Mouse (Mus musculus): ENCODE measurements around the gene Gba. TPM values are rescaled to one million over a fixed set of nuclear protein-coding genes. Genes with fewer than 3 reads are reported as not detected.
"Not testable (repeated sequence)": the region's sequence is repeated elsewhere in the genome, so short reads cannot be mapped to it uniquely, and the experiment has no call there.

Gene Gba
- polyA plus RNA-seq, 1 experiment from 2014 or later = 42.7 TPM

DNA sequence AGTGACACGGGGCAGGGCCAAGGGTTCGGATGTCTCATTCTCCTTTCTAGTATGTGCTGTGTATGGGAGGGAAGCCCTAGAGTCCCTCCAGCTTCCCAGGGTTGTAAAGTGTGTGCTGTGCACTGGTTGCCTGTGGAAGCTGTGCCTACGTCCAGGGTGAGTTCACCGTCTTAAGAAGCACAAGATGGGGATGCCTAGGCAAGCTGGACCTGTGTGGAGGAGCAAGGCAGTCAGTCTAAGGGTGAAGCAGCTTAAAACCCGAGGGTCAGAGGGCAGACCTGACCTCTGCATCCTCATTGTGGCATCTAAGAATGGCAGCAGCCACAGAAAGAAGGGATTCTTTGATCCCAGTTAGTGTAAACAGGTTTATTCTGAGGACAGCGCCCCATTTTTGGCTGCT, 6.0 kb downstream of the Gba start:
- Histone ChIP-seq H3K9ac (replicated peaks) (no peak overlapping the region), H3K27ac (replicated peaks) (no peak overlapping the region), H3K27me3 (no peaks in the 10 kb centered on the region), H3K9me3 (no peaks in the 10 kb centered on the region), H3K4me2 (replicated peaks) (no peak overlapping the region), H3K36me3 (peaks cover 59% of the 10 kb centered on the region), H3K4me3 (no peak overlapping the region), H3K4me1 (peaks cover 13% of the 10 kb centered on the region)
- ATAC-seq (replicated peaks) = no peak
- WGBS = 90% methylated on average over 6 of the region's 6 CpGs

DNA sequence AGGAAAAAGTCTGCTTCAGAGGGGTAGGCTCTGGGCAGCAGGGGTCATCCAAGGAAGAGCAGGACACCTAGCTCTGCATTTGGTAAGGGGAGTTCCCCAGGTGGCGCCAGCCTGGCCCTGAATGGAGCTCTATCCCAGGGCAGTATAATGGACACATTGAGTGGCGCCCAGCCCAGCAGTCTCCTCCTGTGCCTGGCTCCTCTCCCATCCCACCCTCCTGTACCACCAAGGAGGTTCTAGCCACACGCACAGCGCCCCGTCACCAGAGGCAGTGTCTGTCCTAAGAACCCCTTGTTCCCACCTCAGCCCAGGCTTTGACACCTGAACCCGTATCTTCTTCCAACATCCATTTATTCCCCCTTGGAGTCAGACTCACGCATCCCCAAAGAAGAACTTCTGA, 7.0 kb downstream of the Gba start:
- Histone ChIP-seq H3K27ac (replicated peaks) (no peak overlapping the region), H3K9me3 (no peaks in the 10 kb centered on the region), H3K9ac (replicated peaks) (no peak overlapping the region), H3K27me3 (no peaks in the 10 kb centered on the region), H3K4me1 (peaks cover 17% of the 10 kb centered on the region), H3K4me2 (replicated peaks) (no peak overlapping the region), H3K36me3 (peaks cover 52% of the 10 kb centered on the region), H3K4me3 (no peak overlapping the region)
- WGBS = 85% methylated on average over 7 of the region's 7 CpGs
- no peak for ATAC-seq (replicated peaks)

DNA sequence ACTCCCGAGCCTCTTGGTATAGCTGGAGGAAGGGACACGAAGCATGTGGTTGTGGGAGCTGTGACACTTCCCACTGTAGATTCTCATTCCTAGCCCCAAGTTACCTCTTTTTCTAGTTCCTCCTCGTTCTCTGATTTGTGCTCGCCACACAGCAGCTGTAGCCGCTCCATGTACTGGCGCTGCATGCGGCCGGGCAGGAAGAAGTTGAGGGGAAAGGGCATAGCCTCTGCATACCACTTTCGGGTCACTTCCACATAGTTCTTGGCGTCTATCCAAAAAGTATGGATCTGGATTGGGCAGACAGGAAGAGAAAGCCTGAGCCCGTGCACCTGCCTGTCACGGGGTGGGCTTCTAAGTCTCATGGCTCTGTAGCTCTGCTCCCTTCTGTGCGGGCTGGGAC, 7.4 kb downstream of the Gba start:
- Histone ChIP-seq H3K4me1 (peaks cover 21% of the 10 kb centered on the region), H3K9ac (replicated peaks) (no peak overlapping the region), H3K36me3 (peaks cover 50% of the 10 kb centered on the region), H3K4me2 (replicated peaks) (no peak overlapping the region), H3K9me3 (no peaks in the 10 kb centered on the region), H3K4me3 (no peak overlapping the region), H3K27ac (replicated peaks) (no peak overlapping the region), H3K27me3 (no peaks in the 10 kb centered on the region)
- 88% methylated on average over 13 of the region's 13 CpGs for WGBS
- ATAC-seq (replicated peaks) = no peak

DNA sequence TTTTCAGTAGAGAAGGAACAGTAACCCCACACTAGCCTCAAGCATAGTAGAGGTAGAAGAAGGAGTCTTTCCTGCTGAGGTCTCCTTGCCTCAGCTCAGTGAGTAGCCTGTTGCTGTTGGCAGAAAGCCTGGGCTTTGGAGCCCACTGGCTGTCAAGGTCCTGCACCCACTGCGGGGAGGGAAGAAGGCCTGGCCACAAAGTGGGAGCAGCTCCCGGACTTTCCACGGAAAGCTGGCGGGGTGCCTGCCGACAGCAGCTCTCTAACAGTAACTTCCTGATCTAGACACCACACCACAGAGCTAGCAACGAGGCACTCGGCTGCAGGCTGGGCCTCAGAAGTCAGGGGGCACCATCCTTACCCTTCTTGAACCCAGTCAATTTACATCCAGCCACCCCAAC, 8.0 kb downstream of the Gba start:
- H3K27ac ChIP-seq (replicated peaks) = no peak overlapping the region
- H3K4me2 ChIP-seq (replicated peaks) = no peak overlapping the region
- H3K36me3 ChIP-seq = peaks cover 44% of the 10 kb centered on the region
- no peak overlapping the region for H3K9ac ChIP-seq (replicated peaks)
- 81% methylated on average over 7 of the region's 7 CpGs for WGBS
- H3K27me3 ChIP-seq = no peaks in the 10 kb centered on the region
- ATAC-seq (replicated peaks) = no peak
- no peak overlapping the region for H3K4me3 ChIP-seq
- H3K4me1 ChIP-seq = peaks cover 27% of the 10 kb centered on the region
- no peaks in the 10 kb centered on the region for H3K9me3 ChIP-seq

DNA sequence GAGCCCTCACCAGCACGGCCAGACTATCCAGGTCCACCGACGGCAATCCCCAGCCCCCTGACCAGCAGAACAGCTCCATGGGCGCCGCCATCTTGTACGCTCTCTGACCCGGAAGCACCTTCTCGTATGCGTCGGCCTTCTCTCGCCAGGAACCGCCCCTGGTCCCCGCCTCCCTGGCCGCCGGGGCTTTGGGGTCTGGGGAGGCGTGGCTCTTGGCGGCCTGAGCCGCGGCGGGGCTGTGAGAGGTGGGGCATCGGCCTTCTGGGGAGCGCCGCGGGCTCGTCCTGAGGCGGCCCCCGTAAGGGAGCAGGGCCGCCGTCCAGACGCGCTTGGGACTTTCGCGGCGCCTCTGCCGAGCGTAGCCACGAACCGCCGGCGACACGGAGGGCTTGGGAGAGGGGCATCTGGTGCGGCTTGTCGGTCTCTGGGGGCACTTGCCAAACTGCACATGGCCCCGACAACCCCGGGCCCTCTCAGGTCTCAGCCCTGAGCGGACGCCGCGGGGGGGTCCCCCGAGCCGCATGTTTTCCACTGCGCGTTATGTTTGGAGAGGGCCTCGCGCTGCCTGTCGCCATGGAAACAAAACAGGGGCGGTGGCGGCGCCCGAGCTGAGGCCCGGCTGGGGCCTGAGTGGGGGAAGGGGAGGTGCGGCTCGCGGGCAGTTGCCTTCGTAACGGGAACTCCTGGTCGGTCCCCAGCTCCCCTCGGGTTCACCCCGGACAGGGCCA, 11.2 kb downstream of the Gba start:
- H3K9ac ChIP-seq (replicated peaks) = peak overlapping the region; percentile 79
- peaks cover 15% of the 10 kb centered on the region for H3K36me3 ChIP-seq
- peak; percentile 85 for ATAC-seq (replicated peaks)
- H3K27ac ChIP-seq (replicated peaks) = peak overlapping the region; percentile 98
- H3K4me1 ChIP-seq = peaks cover 39% of the 10 kb centered on the region
- no peaks in the 10 kb centered on the region for H3K9me3 ChIP-seq
- peak overlapping the region; percentile 94 for H3K4me2 ChIP-seq (replicated peaks)
- H3K4me3 ChIP-seq = peak overlapping the region; percentile 80
- no peaks in the 10 kb centered on the region for H3K27me3 ChIP-seq
- under 1% methylated on average over 67 of the region's 69 CpGs for WGBS

DNA sequence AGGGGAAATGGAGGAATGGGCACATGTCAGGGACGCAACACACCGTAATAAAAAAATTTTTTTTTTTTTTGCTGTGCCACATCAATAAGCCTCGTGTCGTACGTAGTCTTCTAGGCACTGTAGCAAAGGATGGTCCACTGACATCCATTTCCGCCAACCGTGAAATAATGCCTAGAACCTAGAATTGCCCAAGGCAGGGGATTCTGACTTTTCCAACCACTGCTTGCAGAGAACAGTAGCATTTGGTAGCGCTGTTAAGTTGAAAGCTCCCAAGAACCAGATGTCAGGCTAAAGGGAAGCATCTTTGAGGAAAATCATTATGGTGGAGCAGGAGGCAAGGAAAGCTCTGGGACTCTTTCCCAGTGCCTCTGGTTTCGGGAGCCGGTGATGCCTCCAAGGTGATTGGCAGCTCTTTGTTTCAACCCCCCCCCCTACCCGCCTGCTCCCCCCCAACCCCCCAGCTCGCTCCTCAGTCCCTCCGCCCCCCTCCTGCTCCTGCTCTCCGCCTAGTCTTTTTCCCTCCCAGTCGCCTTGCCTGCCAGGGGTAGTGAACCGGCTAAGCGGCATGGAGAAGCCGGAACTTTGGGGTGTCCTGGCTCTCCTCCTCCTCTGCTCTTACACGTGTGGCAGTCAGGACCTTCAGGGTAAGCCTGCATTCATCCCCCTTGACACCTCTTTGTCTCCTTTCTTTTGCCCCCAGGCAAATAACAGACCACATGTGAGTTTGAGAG, 12.1 kb downstream of the Gba start, which contains the start of gene Thbs3:
Thbs3 (plus strand) TSS at position 500 of the 731 bp plus-strand sequence.
- H3K9ac ChIP-seq (replicated peaks) = peak within 1 kb of the TSS; percentile 79

DNA sequence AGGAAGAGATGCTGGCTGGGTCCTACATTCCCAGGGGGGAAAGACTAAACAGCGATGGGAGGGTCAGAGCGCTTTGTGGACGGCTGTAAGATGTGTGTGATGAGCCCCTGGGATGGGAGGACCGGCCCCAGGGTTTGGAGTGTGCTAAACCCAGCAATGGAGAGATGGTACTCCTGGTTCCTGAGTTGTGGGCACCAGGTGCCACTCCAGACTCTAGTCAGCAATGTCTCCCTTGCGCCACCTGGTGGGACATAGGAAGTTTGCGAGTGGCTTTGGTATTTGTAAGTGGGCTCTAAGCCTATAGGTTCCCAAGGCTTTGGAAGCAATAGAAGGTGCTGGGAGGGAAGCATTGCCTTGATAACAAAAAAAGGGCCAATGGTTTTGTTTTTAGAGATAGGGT, 13.1 kb downstream of the Gba start:
- H3K4me1 ChIP-seq = peaks cover 39% of the 10 kb centered on the region
- H3K27me3 ChIP-seq = no peaks in the 10 kb centered on the region
- ATAC-seq (replicated peaks) = peak; percentile 35
- peaks cover under 1% of the 10 kb centered on the region; the same call in 1 of the 2 replicates for H3K36me3 ChIP-seq
- 1% methylated on average over 6 of the region's 6 CpGs for WGBS
- peak overlapping the region; percentile 79 for H3K9ac ChIP-seq (replicated peaks)
- peak overlapping the region; percentile 94 for H3K4me2 ChIP-seq (replicated peaks)
- H3K27ac ChIP-seq (replicated peaks) = peak overlapping the region; percentile 98
- H3K4me3 ChIP-seq = peak overlapping the region; percentile 80
- H3K9me3 ChIP-seq = no peaks in the 10 kb centered on the region

More for the DNA sequence above, 12.1 kb downstream of the Gba start, which contains the start of gene Thbs3:
- Histone ChIP-seq H3K4me2 (replicated peaks) (peak within 1 kb of the TSS; percentile 94), H3K27me3 (no peaks in the 10 kb centered on the region), H3K4me3 (peak within 1 kb of the TSS; percentile 80), H3K27ac (replicated peaks) (peak within 1 kb of the TSS; percentile 98), H3K4me1 (peaks cover 39% of the 10 kb centered on the region), H3K9me3 (no peaks in the 10 kb centered on the region), H3K36me3 (peaks cover 6% of the 10 kb centered on the region)
- WGBS = under 1% methylated on average over 18 of the region's 19 CpGs
- ATAC-seq (replicated peaks) = peak; percentile 2; the same call in 1 of the 2 replicates

DNA sequence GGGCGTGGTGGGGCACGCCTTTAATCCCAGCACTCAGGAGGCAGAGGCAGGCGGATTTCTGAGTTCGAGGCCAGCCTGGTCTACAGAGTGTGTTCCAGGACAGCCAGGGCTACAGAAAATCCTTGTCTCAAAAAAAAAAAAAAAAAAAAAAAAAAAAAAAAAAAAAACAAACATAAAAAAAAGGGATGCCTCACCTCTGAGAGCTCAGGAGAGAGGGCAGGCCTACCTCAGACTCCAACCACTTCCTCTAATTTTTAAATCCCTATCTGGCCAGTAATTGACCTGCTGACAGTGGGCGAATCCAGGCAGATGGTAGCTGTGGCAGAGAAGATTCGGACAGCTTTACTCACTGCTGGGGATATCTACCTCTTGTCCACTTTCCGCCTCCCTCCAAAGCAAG, 13.7 kb downstream of the Gba start:
- H3K9ac ChIP-seq (replicated peaks); ATAC-seq (replicated peaks); H3K27ac ChIP-seq (replicated peaks); H3K9me3 ChIP-seq; H3K27me3 ChIP-seq; H3K4me3 ChIP-seq; H3K36me3 ChIP-seq: not testable (repeated sequence)
- 67% methylated on average over 7 of the region's 7 CpGs for WGBS
- Histone ChIP-seq H3K4me2 (replicated peaks) (0 out of 2 replicates have a peak overlapping the region, but pooled peaks have one; percentile 94), H3K4me1 (peaks cover 39% of the 10 kb centered on the region)

DNA sequence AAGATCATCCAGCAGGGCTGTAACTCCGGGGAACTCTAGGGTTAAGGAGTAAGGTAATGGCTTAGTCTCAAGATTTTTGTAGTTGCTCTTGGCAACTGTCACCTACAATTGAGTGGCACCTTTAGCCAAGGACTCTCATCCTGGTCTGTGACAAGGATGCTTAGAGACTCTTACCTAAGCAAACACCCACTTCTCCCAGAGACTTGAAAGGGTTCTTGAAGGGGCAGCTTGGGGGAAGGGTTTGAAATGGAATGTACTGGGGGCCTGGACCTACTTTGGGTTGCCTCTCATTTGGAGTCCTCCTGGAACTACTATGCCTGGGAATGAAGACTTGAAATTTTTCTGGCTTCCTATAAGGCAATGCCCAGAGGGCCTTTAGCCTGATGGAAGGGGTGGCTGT, 15.5 kb downstream of the Gba start:
- H3K27ac ChIP-seq (replicated peaks) = no peak overlapping the region
- no peak overlapping the region for H3K9ac ChIP-seq (replicated peaks)
- WGBS = 71% methylated on average over 1 of the region's 1 CpGs
- H3K4me3 ChIP-seq = no peak overlapping the region
- H3K36me3 ChIP-seq = peaks cover 3% of the 10 kb centered on the region
- no peaks in the 10 kb centered on the region for H3K9me3 ChIP-seq
- peaks cover 33% of the 10 kb centered on the region for H3K4me1 ChIP-seq
- H3K4me2 ChIP-seq (replicated peaks) = no peak overlapping the region
- ATAC-seq (replicated peaks) = no peak
- H3K27me3 ChIP-seq = no peaks in the 10 kb centered on the region

DNA sequence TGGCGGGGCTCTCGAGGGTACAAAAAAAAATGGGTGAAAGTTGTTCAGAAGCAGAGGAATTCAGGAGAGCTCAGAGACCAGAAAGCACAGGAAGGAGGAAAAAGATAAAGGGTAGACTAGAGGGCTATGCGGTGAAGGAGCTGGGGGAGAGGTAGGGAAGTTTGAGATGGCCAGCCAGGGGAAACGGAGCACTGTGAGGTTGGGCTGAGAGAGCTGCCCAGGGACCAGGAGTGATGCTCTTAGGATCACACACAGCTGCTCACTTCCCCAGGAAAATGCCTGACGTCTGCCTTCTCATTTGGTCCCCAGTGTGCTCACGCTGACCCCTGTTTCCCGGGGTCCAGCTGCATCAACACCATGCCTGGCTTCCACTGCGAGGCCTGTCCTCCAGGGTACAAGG, 16.8 kb downstream of the Gba start:
- no peak for ATAC-seq (replicated peaks)
- no peaks in the 10 kb centered on the region for H3K9me3 ChIP-seq
- no peak overlapping the region for H3K4me3 ChIP-seq
- no peak overlapping the region for H3K9ac ChIP-seq (replicated peaks)
- peak overlapping the region; percentile 39; the same call in 1 of the 2 replicates for H3K27ac ChIP-seq (replicated peaks)
- H3K36me3 ChIP-seq = peaks cover 3% of the 10 kb centered on the region
- no peak overlapping the region for H3K4me2 ChIP-seq (replicated peaks)
- 47% methylated on average over 8 of the region's 8 CpGs for WGBS
- peaks cover 42% of the 10 kb centered on the region for H3K4me1 ChIP-seq
- H3K27me3 ChIP-seq = no peaks in the 10 kb centered on the region

DNA sequence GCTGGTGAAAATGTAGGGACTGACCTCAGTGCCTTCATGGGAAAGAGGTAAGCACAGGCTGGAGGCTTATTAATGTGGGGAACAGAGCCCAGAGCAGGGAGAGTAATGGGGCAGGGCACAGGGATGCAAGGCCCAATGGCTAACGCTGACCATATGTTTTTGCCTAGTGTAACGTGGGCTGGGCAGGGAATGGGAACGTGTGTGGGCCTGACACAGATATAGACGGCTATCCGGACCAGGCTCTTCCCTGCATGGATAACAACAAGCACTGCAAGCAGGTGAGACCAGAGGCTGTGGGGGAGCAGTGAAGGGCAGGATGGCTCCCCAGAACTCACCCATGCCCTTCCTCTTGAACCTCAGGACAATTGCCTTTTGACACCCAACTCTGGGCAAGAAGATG, 18.4 kb downstream of the Gba start:
- Histone ChIP-seq H3K27ac (replicated peaks) (peak overlapping the region; percentile 27), H3K4me1 (peaks cover 42% of the 10 kb centered on the region), H3K4me3 (no peak overlapping the region), H3K36me3 (peaks cover 3% of the 10 kb centered on the region), H3K9ac (replicated peaks) (no peak overlapping the region), H3K27me3 (no peaks in the 10 kb centered on the region), H3K9me3 (no peaks in the 10 kb centered on the region), H3K4me2 (replicated peaks) (no peak overlapping the region)
- WGBS = 47% methylated on average over 5 of the region's 5 CpGs
- no peak for ATAC-seq (replicated peaks)

DNA sequence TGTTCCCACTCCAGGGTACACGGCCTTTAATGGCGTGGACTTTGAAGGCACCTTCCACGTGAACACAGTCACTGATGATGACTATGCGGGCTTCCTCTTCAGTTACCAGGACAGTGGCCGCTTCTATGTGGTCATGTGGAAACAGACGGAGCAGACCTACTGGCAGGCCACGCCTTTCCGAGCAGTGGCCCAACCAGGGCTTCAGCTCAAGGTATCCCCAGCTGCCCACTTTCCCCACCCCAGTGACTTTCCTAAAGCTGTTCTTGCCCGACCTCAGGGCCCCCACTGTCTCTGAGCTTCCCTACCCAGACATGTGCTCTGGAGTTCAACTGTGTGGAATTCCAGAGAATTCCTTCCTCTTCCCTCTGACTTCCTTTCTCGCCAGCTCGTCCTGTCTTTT, 22.1 kb downstream of the Gba start:
- Histone ChIP-seq H3K27ac (replicated peaks) (peak overlapping the region; percentile 90), H3K27me3 (no peaks in the 10 kb centered on the region), H3K4me3 (peak overlapping the region; percentile 50), H3K36me3 (peaks cover 3% of the 10 kb centered on the region), H3K4me2 (replicated peaks) (peak overlapping the region; percentile 76), H3K9me3 (no peaks in the 10 kb centered on the region), H3K9ac (replicated peaks) (peak overlapping the region; percentile 54), H3K4me1 (peaks cover 61% of the 10 kb centered on the region)
- ATAC-seq (replicated peaks) = no peak
- whole genome bisulfite sequencing = 22% methylated on average over 11 of the region's 11 CpGs
